Mouse (Mus musculus): ENCODE measurements around the gene Ccdc9b. TPM values are rescaled to one million over a fixed set of nuclear protein-coding genes. Genes with fewer than 3 reads are reported as not detected.

The Ccdc9b gene
- polyA plus RNA-seq, 1 experiment from 2014 or later = 1.4 TPM

DNA sequence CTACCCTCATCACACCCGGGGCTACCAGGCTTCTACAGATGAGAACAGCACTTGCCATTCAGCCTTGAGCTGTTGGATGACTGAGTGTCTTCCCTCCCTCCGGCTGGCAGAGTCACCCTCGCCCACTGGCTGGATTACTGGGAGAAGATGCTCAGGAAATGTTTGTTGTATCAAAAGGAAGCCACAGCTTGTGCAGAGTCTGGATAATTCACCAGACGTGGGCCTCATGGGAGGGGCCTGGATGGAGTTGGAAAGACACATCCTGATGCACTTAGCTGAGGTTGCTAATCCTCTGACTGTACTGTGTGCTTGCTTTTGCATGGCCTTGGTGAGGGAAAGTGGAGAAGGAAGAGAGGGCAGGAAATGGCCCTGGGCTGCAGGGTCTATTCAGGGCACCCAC lies 6.4 kb downstream of the Ccdc9b start:
- no peak for ATAC-seq (ENCODE audit: low read depth)
- no peak overlapping the region for H3K4me2 ChIP-seq
- peaks cover 19% of the 10 kb centered on the region for H3K4me1 ChIP-seq (replicated peaks)

DNA sequence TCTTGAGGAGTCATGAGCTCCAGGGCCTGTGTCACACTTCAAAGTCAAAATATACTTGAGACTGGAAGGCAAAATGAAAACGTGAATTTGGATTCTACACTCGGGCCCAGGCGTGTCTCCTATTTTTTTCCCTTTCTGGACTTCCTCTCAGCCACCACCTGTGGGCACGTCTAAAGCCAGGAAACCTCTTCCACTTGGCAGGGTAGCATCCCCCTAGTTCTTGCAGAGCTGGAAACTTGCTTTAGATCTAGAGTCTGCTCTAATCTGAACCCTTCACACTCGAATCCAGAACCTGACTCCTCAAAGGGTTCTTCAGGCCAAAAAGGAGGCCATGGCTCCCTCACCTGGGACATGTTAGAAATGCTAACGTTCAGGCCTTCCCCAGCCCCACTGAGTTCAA lies 7.1 kb downstream of the Ccdc9b start:
- Histone ChIP-seq H3K4me1 (replicated peaks) (peaks cover 15% of the 10 kb centered on the region), H3K27me3 (peaks cover 12% of the 10 kb centered on the region; the same call in 1 of the 2 replicates), H3K4me2 (no peak overlapping the region), H3K27ac (replicated peaks) (no peak overlapping the region), H3K4me3 (no peak overlapping the region), H3K9me3 (no peaks in the 10 kb centered on the region), H3K9ac (no peak overlapping the region), H3K36me3 (no peaks in the 10 kb centered on the region)
- no peak for ATAC-seq (ENCODE audit: low read depth)
- 89% methylated on average over 6 of the region's 6 CpGs for WGBS

More for the DNA sequence above, 6.4 kb downstream of the Ccdc9b start:
- H3K9ac ChIP-seq = no peak overlapping the region
- H3K27me3 ChIP-seq = peaks cover 12% of the 10 kb centered on the region; the same call in 1 of the 2 replicates
- no peak overlapping the region for H3K4me3 ChIP-seq
- H3K9me3 ChIP-seq = no peaks in the 10 kb centered on the region
- no peaks in the 10 kb centered on the region for H3K36me3 ChIP-seq
- WGBS = 93% methylated on average over 4 of the region's 4 CpGs
- no peak overlapping the region for H3K27ac ChIP-seq (replicated peaks)

DNA sequence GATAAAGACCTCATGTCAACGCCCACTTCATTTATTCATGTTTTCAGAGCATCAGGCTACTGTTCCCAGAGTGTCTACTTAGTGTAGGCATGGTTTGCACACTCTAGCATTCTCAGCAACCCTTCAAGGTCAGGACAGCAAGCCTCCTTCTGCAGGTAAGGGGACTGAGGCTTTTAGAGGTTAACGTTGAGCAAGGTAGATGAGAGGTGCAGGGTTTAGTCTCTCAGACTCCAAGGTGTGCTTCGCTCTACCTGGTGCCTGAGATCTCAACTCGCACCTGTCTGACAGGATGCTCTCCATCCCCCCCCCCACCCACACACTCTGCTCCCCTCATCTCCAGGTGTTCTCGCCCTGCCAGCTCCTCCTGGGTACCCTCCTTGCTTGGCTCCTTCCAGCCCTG lies 8.3 kb downstream of the Ccdc9b start:
- no peak for ATAC-seq (ENCODE audit: low read depth)
- WGBS = 93% methylated on average over 5 of the region's 5 CpGs
- Histone ChIP-seq H3K4me2 (no peak overlapping the region), H3K4me3 (no peak overlapping the region), H3K27ac (replicated peaks) (no peak overlapping the region), H3K9ac (no peak overlapping the region), H3K36me3 (no peaks in the 10 kb centered on the region), H3K4me1 (replicated peaks) (peaks cover 16% of the 10 kb centered on the region), H3K27me3 (peaks cover 12% of the 10 kb centered on the region; the same call in 1 of the 2 replicates), H3K9me3 (no peaks in the 10 kb centered on the region)

DNA sequence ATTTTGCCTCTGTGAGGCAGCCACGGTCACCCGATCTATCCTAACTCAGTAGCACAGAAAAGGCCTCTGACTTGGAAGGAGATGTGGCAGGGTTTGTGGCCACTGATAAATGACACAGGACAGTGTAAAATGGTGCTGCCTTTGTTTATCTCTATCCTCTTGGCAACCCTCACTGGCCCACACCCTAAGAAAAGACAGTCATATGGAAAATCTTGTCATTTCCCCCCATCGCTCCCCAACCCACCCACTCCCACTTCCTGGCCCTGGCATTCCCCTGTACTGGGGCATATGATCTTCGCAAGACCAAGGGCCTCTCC lies 9.7 kb downstream of the Ccdc9b start:
- peaks cover 9% of the 10 kb centered on the region; the same call in 1 of the 2 replicates for H3K27me3 ChIP-seq
- H3K9me3 ChIP-seq = no peaks in the 10 kb centered on the region
- no peak overlapping the region for H3K27ac ChIP-seq (replicated peaks)
- no peak overlapping the region for H3K4me2 ChIP-seq
- no peaks in the 10 kb centered on the region for H3K36me3 ChIP-seq
- peaks cover 30% of the 10 kb centered on the region for H3K4me1 ChIP-seq (replicated peaks)
- H3K9ac ChIP-seq = no peak overlapping the region
- 78% methylated on average over 4 of the region's 4 CpGs for WGBS
- no peak overlapping the region for H3K4me3 ChIP-seq
- ATAC-seq (ENCODE audit: low read depth) = no peak

DNA sequence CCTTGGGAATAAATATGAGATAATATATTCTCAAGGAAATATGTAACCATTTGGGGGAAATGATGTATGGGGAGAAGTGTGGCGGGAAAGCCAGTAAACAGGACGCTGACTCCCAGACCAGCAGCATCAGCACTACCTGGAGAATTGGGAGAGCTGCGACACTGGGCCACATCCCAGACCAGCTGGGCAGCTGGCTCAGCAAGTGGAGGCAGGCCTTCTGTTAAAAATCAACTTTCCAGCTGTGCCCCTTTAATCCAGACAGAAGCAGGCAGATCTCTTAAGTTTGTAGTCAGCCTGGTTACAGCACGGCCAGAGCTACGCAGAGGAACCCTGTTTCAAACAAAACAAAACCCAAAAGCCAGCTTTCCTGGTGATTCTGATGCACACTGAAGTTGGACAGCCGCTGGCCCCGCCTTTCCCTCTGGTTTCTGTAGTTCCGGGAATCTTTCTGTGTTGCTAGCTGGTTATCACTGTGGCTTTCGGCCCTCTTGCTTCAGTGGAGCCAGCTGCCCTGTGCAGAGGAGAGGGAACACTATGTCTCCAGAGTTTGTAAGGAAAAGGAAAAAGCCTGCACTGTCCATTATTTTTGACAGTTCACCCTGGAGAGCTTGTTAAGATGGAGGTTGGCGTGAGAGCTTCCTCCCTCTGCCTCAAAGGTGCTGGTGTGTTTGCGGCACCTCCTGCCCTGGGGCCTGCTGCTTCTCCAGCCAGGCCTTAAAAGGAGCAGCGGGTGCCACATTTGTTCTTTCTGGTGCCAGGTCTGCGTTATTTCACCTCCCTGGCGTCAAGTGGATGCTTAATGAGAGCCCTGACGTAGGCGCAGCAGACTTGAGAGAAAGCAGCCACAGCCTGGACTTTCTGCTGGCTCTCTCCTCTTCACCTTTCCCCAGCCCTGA lies 10.3 kb downstream of the Ccdc9b start:
- no peaks in the 10 kb centered on the region for H3K36me3 ChIP-seq
- no peak for ATAC-seq (ENCODE audit: low read depth)
- H3K4me1 ChIP-seq (replicated peaks) = peaks cover 36% of the 10 kb centered on the region
- 71% methylated on average over 16 of the region's 16 CpGs for WGBS
- H3K9me3 ChIP-seq = no peaks in the 10 kb centered on the region
- H3K4me3 ChIP-seq = no peak overlapping the region
- peaks cover 7% of the 10 kb centered on the region; the same call in 1 of the 2 replicates for H3K27me3 ChIP-seq
- no peak overlapping the region for H3K9ac ChIP-seq
- H3K27ac ChIP-seq (replicated peaks) = no peak overlapping the region
- H3K4me2 ChIP-seq = no peak overlapping the region

DNA sequence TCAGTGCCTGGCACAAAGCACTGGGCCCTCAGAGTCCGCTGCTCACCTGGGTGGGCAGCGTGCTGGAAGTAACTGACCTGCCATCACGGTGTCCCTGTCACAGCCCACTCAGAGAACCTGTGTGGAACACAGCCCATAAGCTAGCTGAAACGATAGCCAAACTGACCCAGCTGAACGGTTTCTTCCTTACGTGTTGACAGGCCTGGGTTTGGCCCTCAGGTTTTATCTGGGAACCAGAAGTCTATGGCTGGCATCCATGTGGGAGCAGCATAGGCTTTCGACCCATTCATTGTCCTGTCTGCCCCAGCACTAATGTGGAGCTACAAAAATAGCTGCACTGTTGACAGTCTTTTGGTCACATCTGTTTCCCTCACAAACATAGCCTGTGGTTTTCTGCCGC lies 12.0 kb downstream of the Ccdc9b start:
- no peak for ATAC-seq (ENCODE audit: low read depth)
- peaks cover 46% of the 10 kb centered on the region for H3K4me1 ChIP-seq (replicated peaks)
- peaks cover 5% of the 10 kb centered on the region; the same call in 1 of the 2 replicates for H3K27me3 ChIP-seq
- no peaks in the 10 kb centered on the region for H3K36me3 ChIP-seq
- 68% methylated on average over 8 of the region's 8 CpGs for WGBS
- peak overlapping the region; percentile 36; the same call in 1 of the 2 replicates for H3K4me2 ChIP-seq
- no peaks in the 10 kb centered on the region for H3K9me3 ChIP-seq
- H3K27ac ChIP-seq (replicated peaks) = no peak overlapping the region
- H3K9ac ChIP-seq = 0 out of 2 replicates have a peak overlapping the region, but pooled peaks have one; percentile 49
- no peak overlapping the region for H3K4me3 ChIP-seq

DNA sequence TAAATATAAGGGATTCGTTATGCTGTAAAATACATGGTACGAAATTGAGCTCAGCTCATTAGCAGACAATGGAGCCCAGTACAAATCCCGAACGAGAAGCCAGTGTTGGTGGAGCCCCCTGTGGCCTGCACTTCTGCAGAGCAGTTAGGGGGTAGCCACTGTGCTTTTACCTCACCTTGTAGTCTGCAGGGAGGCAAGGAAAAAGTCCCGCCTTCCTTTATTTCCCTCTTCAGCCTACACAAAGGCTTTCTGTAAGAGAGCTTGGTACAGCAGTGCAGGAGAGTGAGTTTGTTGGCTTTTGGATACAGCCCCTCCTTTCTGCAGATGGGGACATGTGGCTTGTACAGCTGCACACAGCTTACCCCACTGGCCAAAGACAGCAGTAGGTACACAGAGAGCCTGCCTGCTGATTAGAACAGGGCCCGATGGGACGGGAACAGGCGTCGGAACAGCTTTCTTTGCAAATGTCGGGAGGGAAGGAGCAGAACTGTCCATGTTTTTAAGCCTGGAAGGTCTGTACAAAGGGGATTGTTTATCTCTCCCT lies 13.0 kb downstream of the Ccdc9b start:
- WGBS = 15% methylated on average over 10 of the region's 10 CpGs
- Histone ChIP-seq H3K4me1 (replicated peaks) (peaks cover 56% of the 10 kb centered on the region), H3K9ac (peak overlapping the region; percentile 49), H3K4me2 (peak overlapping the region; percentile 36), H3K4me3 (peak overlapping the region; percentile 5; the same call in 1 of the 2 replicates), H3K27ac (replicated peaks) (0 out of 2 replicates have a peak overlapping the region, but pooled peaks have one; percentile 24), H3K36me3 (no peaks in the 10 kb centered on the region), H3K9me3 (no peaks in the 10 kb centered on the region), H3K27me3 (peaks cover 10% of the 10 kb centered on the region)
- no peak for ATAC-seq (ENCODE audit: low read depth)

DNA sequence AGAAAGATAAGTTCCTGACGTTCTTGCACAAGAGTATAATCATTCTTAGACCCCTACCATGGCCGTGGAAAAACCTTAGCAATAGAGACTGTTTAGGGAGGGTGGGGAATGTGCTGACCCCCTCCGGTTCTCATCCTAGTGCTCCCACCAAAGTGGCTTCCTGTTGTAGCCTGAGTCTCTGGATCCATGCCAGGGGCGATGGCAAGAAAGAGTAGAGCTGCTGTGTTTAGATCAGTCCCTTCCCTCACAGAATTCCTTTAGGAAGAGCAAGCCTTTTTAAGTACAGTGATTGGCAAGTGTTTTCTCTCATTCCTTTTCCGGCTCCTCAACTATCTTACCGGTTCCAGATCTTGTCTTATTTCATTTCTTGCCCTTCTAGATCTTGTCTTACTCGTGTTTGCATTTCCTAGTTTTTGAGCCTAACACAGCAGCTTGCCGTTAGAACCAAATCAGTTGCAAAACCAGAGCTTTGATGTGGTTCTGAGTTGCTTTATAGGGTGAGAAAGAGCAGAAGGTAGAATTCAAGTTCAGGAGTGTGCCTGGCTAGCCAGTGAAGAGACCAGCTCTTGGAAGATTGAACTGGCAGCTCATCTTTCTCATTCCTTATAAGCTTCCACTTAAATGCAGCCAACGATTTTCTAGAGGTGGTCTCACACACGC lies 15.0 kb downstream of the Ccdc9b start:
- H3K27me3 ChIP-seq = peaks cover 22% of the 10 kb centered on the region
- no peak overlapping the region for H3K27ac ChIP-seq (replicated peaks)
- peak overlapping the region; percentile 97 for H3K9ac ChIP-seq
- peak overlapping the region; percentile 93 for H3K4me3 ChIP-seq
- no peaks in the 10 kb centered on the region for H3K36me3 ChIP-seq
- H3K9me3 ChIP-seq = no peaks in the 10 kb centered on the region
- H3K4me2 ChIP-seq = peak overlapping the region; percentile 93
- WGBS = 36% methylated on average over 10 of the region's 10 CpGs
- H3K4me1 ChIP-seq (replicated peaks) = peaks cover 57% of the 10 kb centered on the region
- no peak for ATAC-seq (ENCODE audit: low read depth)

DNA sequence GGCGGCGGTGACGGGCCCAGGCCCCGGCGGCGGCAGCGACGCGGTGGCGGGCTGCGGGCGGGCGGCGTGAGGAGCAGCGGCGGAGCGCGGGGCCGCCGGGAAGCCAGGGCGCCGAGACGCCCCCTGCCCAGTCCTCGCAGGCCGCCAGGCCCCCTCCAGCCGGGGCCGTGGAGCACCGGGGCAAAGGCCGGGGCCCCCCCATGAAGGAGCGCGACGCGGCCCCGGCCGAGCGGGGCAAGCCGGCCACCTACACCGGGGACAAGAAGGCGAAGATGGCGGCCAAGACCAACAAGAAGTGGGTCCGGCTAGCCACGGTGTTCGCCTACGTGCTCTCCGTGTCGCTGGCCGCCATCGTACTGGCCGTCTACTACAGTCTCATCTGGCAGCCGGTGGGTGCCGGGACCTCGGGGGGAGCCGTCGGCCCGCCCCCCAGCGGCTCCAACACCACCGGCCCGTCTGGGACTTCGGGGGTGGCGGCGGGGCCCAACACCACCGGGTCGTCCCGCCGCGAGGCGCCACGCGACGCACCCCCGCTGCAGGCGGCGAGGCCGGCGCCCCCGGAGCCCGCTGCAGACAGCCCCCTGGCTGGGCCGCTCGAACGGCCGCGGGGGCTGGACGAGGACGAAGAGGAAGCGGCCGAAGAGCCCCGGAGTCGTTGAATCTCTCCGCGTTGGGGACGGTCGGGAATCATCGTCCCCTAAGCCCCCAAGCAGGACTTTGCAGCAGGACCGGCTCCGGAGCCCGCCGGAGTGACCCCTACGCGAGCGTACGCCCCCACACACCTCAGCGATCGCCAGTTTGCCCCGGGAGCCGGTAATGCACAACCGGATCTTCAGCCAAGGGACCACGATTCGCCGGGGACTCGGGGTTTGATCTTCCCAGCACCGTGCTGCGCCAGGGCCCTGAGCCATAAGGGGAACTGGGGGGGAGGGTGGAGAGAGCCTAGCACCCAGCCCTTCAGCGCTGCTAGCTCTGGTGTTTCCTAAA lies 16.3 kb downstream of the Ccdc9b start:
- H3K27me3 ChIP-seq = peaks cover 29% of the 10 kb centered on the region
- WGBS = under 1% methylated on average over 98 of the region's 113 CpGs
- H3K9me3 ChIP-seq = no peaks in the 10 kb centered on the region
- peak overlapping the region; percentile 93 for H3K4me2 ChIP-seq
- peak overlapping the region; percentile 97 for H3K9ac ChIP-seq
- ATAC-seq (ENCODE audit: low read depth) = peak; percentile 51
- no peaks in the 10 kb centered on the region for H3K36me3 ChIP-seq
- H3K4me3 ChIP-seq = peak overlapping the region; percentile 93
- H3K4me1 ChIP-seq (replicated peaks) = peaks cover 57% of the 10 kb centered on the region
- peak overlapping the region; percentile 81 for H3K27ac ChIP-seq (replicated peaks)

DNA sequence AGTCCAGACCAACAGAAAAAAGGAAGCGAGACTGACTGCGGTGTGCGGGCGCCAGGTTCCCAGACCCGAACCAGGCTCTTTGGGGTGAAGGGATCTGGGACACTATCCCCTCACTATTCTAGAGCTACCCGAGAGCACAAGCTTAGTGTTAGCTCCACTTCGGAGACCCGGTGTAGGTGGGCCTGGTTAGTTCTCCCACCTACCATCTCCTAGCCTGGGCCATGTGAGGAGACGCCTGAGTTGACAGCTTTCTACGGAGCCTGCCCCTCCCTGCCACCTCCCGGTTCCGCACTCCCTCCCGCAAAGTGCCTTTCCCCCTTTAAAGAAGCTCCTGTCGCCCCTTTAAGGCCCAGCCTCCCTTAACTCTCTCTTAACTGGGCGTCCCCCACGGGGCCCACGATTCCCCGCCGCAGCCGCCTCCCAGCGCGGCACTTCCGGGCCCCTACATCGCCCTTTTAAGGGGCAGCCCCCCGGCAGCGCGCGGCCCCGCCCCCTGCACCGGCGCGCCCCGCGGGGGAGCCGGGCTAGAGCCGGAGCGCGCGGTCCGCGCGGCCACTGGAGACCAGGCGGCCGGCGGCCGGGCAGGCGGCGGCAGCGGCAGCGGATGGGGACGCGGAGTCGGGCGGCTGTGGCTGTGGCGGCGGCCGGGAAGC lies 17.1 kb downstream of the Ccdc9b start, which contains the start of gene Inafm2:
Gene Inafm2 (plus strand): TSS at position 527 of the 653 bp plus-strand sequence.
- Histone ChIP-seq H3K4me3 (peak within 1 kb of the TSS; percentile 93), H3K27ac (replicated peaks) (peak within 1 kb of the TSS; percentile 81), H3K4me1 (replicated peaks) (peaks cover 53% of the 10 kb centered on the region), H3K4me2 (peak within 1 kb of the TSS; percentile 93), H3K36me3 (no peaks in the 10 kb centered on the region), H3K9me3 (no peaks in the 10 kb centered on the region), H3K27me3 (peaks cover 29% of the 10 kb centered on the region), H3K9ac (peak within 1 kb of the TSS; percentile 97)
- WGBS = 0% methylated on average over 41 of the region's 57 CpGs
- ATAC-seq (ENCODE audit: low read depth) = peak; percentile 94

DNA sequence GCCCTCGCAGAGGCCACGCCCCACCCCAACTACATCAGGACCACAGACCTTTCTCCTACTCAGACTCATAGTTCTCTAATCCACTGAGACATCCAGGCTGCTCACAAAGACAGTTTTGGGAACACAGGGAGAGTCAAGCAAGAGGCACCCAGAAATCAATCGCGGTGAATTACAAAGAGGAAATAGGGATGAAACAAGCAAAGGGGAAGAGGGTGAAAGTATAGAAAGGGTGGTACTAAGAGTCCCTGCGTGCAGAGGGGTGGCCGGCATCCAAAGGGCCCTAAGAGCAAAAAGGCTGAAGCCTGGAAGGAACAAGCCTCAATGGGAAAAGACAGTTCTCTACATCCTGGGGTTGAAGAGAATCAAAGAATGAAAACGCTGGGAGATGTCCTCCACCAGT lies 17.8 kb downstream of the Ccdc9b start:
- Histone ChIP-seq H3K9me3 (no peaks in the 10 kb centered on the region), H3K27ac (replicated peaks) (no peak overlapping the region), H3K4me2 (peak overlapping the region; percentile 93), H3K9ac (peak overlapping the region; percentile 97; the same call in 1 of the 2 replicates), H3K36me3 (no peaks in the 10 kb centered on the region), H3K27me3 (peaks cover 29% of the 10 kb centered on the region), H3K4me1 (replicated peaks) (peaks cover 46% of the 10 kb centered on the region), H3K4me3 (peak overlapping the region; percentile 93)
- no peak for ATAC-seq (ENCODE audit: low read depth)
- WGBS = 4% methylated on average over 7 of the region's 7 CpGs

Data from neural tube, embryonic 13.5 days (tissue).